Mouse (Mus musculus) gastrocnemius, postnatal 14 days (tissue): Measurements from ENCODE around the gene Rhcg. TPM values are rescaled to one million over a fixed set of nuclear protein-coding genes. Genes with fewer than 3 reads are reported as not detected.

Experiments used
- DNase-seq: peaks from one replicate; pipeline ENCODE4 v3.0.0; 2021; ENCODE audit warnings: mixed read lengths
- intact Hi-C: fragments of 180-260 bp; cut with DNase I; formaldehyde crosslinking; loops from one replicate; pipeline ENCODE4 v1.15.1; 2025; ENCODE audit warnings: low total_unique reads
- total RNA-seq, 2 experiments: library from RNA; stranded (reverse); gene quantifications; 2 replicates each; pipeline ENCODE4 v1.2.3; 2021

Gene Rhcg
- total RNA-seq, 2 experiments from 2014 or later, result not detected

DNA sequence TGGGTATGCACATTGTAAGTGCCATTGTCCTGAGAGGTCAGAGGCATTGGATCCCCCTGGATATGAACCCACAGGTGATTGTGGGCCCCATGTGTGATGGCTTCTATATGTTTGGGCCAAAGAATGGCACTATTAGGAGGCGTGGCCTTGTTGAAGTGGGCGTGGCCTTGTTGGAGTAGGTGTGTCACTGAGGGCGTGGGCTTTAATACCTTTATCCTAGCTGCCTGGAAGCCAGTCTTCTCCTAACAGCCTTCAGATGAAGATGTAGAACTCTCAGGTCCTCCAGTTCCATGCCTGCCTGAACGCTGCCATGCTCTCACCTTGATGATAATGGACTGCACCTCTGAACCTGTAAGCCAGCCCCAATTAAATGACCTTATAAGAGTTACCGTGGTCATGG is 55.1 kb downstream of the Rhcg start:
- no peak for DNase-seq
- intact Hi-C loops, result no loop called here

DNA sequence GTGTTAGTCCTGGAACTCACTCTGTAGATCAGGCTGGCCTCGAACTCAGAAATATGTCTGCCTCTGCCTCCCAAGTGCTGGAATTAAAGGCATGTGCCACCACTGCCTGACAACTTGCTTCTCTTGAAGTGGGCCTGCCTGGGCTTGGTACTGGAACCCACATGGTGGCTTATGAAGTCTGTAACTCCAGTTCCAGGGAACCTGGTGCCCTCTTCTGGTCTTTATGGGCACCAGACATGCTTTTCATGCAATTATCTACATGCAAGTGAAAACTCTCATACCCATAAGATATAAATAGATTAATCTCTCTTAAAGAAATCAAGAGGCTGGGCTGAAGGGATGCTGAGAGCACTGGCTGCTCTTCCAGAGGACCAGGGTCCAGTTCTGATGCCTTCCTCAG is 58.8 kb downstream of the Rhcg start:
- intact Hi-C loops, result no loop called here

DNA sequence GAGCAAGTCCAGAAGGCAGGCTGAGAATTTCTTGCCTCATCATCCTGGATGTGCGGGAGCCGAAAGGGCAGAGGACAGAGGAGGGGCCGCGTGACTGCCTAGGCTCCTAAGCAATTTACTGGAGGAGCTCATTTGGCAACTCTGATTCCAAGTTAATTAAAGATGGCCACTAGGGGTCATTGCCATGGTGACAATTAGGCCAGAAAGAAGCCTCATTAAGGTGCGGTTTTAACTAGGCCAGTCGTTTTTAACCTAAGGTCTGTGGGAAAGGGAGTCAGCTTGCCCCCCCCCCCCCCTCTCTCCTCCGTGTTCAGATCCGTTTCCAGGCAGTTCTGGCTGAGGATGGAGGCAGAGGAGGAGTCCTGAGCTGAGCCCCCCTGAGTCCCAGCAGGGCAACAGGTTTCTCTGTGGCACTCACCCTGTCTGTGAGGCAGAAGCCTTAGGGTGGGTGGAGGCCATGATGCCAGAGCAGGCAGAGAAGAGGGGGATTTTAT is 59.7 kb downstream of the Rhcg start:
- intact Hi-C loops, result no loop called here

More for the DNA sequence above, 58.8 kb downstream of the Rhcg start:
- DNase-seq, result no peak

DNA sequence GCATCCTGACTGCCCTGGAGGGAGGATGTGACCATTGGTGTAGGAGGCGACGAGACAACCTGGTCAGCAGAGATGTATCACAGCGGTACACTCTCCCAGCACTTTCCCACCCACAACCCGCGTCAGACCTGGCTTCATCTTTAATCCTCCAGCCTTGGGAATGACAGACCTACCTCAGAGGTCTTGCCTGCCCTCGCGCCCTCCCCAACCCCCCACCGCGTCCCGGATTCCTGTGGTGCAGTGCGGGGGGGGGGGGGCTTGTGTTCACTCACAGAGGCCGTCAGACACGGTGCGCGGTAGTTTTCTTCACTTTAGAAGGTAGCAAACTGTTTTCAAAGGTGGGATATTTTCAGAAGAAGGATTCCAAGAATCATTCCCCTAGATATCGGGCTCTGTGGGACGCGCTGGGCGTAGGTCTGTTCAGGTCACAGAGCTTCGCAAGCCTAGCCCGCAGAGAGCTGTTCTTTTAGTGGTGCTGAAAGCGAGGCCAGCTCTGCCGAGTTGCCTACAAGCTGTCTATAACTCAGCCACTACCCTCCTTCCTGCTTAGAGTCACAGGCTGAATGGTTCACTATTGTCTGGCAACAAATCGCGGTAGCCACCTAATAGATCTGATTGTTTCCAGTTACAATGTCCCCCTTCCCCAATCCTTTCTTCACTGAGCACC is 62.0 kb downstream of the Rhcg start:
- intact Hi-C loops, result no loop called here
- DNase-seq, result no peak

More for the DNA sequence above, 59.7 kb downstream of the Rhcg start:
- no peak for DNase-seq

DNA sequence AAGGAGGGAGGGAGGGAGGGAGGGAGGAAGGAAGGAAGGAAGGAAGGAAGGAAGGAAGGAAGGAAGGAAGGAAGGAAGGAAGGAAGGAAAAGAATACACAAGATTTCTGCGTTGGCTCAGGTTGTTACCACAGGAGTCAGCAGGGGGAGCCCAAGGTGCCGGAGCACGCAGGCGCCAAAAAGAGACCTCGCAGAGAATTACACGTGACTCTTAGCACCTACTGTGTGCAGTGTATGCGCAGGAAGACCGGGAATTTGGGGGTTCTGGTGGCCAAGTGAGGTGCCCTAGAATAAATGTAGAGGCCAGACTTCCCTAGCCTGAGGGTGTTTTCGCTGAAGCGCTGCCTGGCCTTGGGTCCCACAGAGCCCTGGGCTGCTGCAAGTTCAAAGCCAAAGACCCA is 64.8 kb downstream of the Rhcg start:
- no peak for DNase-seq
- intact Hi-C loops, result no loop called here

DNA sequence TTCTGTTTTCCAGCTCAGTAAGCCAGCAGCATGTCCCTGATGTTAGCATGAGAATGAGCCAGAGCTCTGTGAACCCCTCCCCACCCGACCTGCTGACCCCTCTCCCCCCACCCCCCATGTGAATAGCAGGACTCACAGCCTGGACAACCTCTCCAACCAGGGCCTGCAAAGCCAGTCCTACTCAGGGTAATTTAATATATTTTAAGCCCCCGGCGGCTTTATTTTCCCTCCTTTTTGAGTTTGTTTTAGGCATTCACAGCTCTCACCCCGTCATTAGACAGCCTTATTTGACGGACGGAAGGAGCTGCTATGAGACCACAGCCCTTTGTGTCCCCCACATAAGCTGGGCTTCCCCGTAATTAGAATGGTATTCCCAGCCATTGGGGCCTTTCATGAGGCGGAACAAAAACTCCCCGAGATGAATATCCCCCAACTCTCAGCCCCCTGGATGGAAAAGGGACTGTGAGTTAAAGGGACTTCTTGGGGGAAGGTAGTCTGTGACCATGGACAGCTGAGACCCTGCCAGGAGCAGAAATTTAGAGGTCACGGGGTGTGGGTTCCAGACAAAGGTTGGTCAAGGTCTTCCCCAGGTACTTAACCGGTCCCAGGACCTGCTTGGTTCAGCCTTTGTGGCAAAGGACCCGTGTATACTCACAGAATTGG is 68.4 kb downstream of the Rhcg start:
- no peak for DNase-seq
- intact Hi-C loops, result loop anchor here (5.0 kb wide), 1 partner anchor 52 kb away; no protein-coding TSS in a partner anchor

DNA sequence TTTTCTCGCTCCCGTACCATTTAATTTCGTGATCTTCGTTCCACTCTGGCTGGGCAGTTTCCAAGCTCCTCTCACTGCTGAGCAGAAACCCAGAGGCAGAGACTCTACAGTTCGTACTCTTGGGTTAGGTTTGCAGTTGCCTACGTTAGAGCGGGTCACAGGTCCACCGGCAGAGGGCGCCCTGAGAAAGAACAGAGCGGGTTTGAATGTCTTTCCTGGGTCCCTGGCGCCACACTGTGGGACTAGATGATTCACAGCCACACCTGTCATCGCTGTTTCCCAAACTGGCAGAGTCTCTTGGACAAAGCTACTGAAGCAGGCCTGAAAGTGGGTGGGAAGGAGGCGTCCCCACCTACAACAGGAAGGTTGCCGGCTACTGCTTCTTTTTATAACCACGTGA is 70.4 kb downstream of the Rhcg start:
- intact Hi-C loops, result loop anchor here (2.0 to 5.0 kb wide), 2 partner anchors 46 to 50 kb away; no protein-coding TSS in a partner anchor
- DNase-seq, result peak; percentile 76

DNA sequence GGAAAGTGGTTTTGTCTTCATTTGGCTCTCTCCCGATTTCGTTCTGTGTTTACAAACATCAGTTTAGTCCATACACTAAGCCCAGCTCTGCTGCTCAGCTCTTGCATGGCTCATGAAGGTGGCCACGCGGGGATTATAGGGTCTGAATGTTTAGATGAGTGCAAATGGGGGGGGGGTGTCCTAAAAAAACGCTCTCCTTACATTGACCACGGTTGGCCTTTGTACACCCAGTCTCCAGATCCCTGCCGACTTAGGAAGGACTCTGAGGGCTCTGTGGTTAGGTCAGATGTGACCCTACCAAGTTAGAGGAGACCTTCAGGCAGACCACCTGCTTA is 72.4 kb downstream of the Rhcg start:
- DNase-seq, result no peak
- intact Hi-C loops, result loop anchor here (5.0 kb wide), 1 partner anchor 48 kb away; no protein-coding TSS in a partner anchor

DNA sequence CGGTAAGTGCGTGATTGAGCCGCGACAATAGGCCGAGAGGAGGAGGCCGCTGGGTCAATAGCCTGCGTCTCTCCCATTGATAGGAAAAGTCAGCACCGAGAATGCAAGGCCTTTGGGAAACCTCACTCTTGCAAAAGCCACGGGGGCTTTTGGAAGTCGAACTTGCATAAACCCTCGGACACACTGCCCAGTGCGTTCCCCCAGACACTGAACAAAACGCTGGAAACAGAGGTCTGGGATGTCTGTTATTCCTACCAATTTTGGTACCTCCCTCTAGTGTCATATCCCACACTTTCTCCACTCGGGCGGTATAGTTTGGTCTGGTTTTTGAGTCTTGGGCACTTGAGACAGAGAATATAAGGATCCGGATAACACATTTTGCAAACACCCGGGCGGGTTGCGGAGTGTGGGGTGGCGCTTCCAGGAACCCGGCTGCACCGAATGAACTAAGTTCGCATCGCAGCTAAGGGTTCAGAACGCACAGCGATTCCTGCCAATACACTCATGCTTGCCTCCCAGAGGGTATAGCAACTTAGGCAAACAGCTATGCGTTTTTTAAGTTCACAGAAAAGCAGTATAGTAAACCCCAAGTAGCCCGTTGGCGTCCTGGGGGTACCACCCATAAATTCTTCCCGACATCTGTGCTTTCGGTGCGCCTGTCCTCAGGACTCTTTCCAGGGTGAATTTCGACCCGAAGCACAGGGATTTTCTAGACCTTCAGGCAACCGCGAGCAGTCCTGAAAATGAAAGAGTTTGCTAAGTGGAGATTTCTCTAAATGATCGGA is 73.0 kb downstream of the Rhcg start:
- intact Hi-C loops, result loop anchor here (5.0 kb wide), 1 partner anchor 47 kb away; no protein-coding TSS in a partner anchor
- no peak for DNase-seq

Other genes starting within 250 kb of the Rhcg start
- gene Rlbp1, start 230.6 kb downstream of the Rhcg start, total RNA-seq, result not detected
- under 1 TPM; 0.66 to 0.86 TPM for gene Fanci, start 225.7 kb downstream of the Rhcg start, total RNA-seq
- gene Polg, start 151.3 kb downstream of the Rhcg start, total RNA-seq, result 10 to 100 TPM; 28.8 to 33.0 TPM
- gene Ticrr, start 42.5 kb upstream of the Rhcg start, total RNA-seq, result under 1 TPM; 0.55 to 0.62 TPM
- gene Kif7, start 98.1 kb upstream of the Rhcg start, total RNA-seq, result 1 to 10 TPM; 1.2 to 1.5 TPM
- 1 to 10 TPM in 1 of 2 experiments, under 1 TPM in 1; 0.49 to 4.4 TPM for gene Plin1, start 115.2 kb upstream of the Rhcg start, total RNA-seq
- gene Pex11a, start 125.5 kb upstream of the Rhcg start, total RNA-seq, result 1 to 10 TPM; 4.9 to 5.4 TPM
- gene Wdr93, start 125.5 kb upstream of the Rhcg start, total RNA-seq, result not detected
- gene Mesp1, start 176.1 kb upstream of the Rhcg start, total RNA-seq, result not detected
- not detected for gene Mesp2, start 193.1 kb upstream of the Rhcg start, total RNA-seq
- gene Anpep, start 243.4 kb upstream of the Rhcg start, total RNA-seq, result 10 to 100 TPM in 1 of 2 experiments, 1 to 10 TPM in 1; 9.8 to 14.8 TPM